Mouse (Mus musculus): ENCODE data around the gene Myl9.
"Not testable (repeated sequence)": the region's sequence is repeated elsewhere in the genome, so short reads cannot be mapped to it uniquely, and the experiment has no call there.

DNA sequence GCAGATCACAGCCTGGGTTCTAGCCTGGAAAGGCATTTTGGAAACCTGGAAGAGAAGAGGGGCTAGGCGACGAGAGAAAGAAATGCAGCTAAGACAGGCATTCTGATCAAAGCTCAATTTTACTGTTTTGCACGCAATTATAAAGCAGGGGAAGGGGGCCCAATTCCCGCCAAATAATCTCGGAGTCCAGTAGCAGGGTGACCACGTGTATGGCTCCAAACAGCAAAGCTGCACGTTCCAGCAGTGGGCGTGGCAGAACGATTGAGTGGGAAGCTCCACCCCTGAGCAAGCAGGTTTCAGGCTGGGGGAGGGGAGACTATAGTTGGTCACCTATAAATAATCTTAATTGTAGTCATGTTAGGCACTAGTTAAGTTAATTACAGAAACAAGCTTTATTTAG lies 26.9 kb downstream of the Myl9 start:
- TF ChIP-seq CTCF (IDR thresholded peaks at IDR 0.05; ENCODE audit: borderline replicate concordance, insufficient read depth, low read length); POLR2A (IDR thresholded peaks at IDR 0.05; ENCODE audit: low read depth, low read length): not testable (repeated sequence)

All from embryonic fibroblast, embryonic 13.5 days (primary cell).